Mouse (Mus musculus) midbrain, embryonic 16.5 days (tissue): ENCODE measurements around the gene Tbck. TPM values are rescaled to one million over a fixed set of nuclear protein-coding genes. Genes with fewer than 3 reads are reported as not detected.

ENCODE experiments used
- ATAC-seq: fragments of 200-750 bp; cut with Nextera tagmentation; 2 replicates; pipeline ENCODE4 v1.8.0; 2017; ENCODE audit warnings: moderate TSS enrichment
- H3K27ac ChIP-seq: fragments of 300-500 bp; sonication (generic); 2 replicates; pipeline ENCODE4 v1.5.1; 2014; ENCODE audit warnings: mild to moderate bottlenecking, low read length, mixed read lengths
- H3K27me3 ChIP-seq: fragments of 300-500 bp; sonication (generic); 2 replicates; pipeline ENCODE4 v1.6.1; 2014; ENCODE audit warnings: low read depth, low read length, mixed read lengths; ENCODE audit not compliant: control insufficient read depth, insufficient read depth
- H3K36me3 ChIP-seq: fragments of 300-500 bp; sonication (generic); 2 replicates; pipeline ENCODE4 v1.6.1; 2014; ENCODE audit warnings: mild to moderate bottlenecking, low read length, moderate library complexity, mixed read lengths; ENCODE audit not compliant: control insufficient read depth, insufficient read depth
- H3K4me1 ChIP-seq: fragments of 300-500 bp; sonication (generic); 2 replicates; pipeline ENCODE4 v1.6.1; 2014; ENCODE audit warnings: mild to moderate bottlenecking, low read length, mixed read lengths; ENCODE audit not compliant: control insufficient read depth, insufficient read depth
- H3K4me2 ChIP-seq: fragments of 300-500 bp; sonication (generic); 2 replicates; pipeline ENCODE4 v1.6.1; 2014; ENCODE audit warnings: mild to moderate bottlenecking, low read length, mixed read lengths
- H3K4me3 ChIP-seq: fragments of 300-500 bp; sonication (generic); 2 replicates; pipeline ENCODE4 v1.5.1; 2014; ENCODE audit warnings: low read depth, mild to moderate bottlenecking, low read length, moderate library complexity, mixed read lengths
- H3K9ac ChIP-seq: fragments of 300-500 bp; sonication (generic); 2 replicates; pipeline ENCODE4 v1.6.1; 2014; ENCODE audit warnings: low read depth, low read length, mixed read lengths
- H3K9me3 ChIP-seq: fragments of 300-500 bp; sonication (generic); replicated peaks from 2 replicates; pipeline ENCODE4 v1.6.1; 2014; ENCODE audit warnings: mild to moderate bottlenecking, low read length, mixed read lengths; ENCODE audit not compliant: control insufficient read depth, poor library complexity, severe bottlenecking
- WGBS: fragments of 180-500 bp; shearing (Covaris S2); extraction: QIAGEN DNeasy Blood & Tissue Kit; methylation state at CpG from one replicate; pipeline ENCODE4 v1.1.7; 2014; 5-methylcytosine and 5-hydroxymethylcytosine counted together
- polyA plus RNA-seq: library from polyadenylated mRNA; unstranded; fragments of >200 nt; fragmentation: Nextera tagmentation; extraction: Ambion mirVana; gene quantifications from 2 replicates; pipeline ENCODE4 v1.2.1, GENCODE M21; 2015

Gene Tbck
- polyA plus RNA-seq, 1 experiment from 2014 or later = 33.6 TPM

GRCm38 (mm10) chr3:132835118-132835794, 151.3 kb downstream of the Tbck start:
- Histone ChIP-seq H3K4me2 (no peak overlapping the region), H3K4me3 (no peak overlapping the region), H3K4me1 (no peaks in the 10 kb centered on the region), H3K9ac (no peak overlapping the region), H3K27me3 (no peaks in the 10 kb centered on the region), H3K36me3 (peaks cover 17% of the 10 kb centered on the region), H3K27ac (no peak overlapping the region), H3K9me3 (no peaks in the 10 kb centered on the region)
- 79% methylated on average over 6 of the region's 6 CpGs for WGBS
- no peak for ATAC-seq

GRCm38 (mm10) chr3:132837134-132837533, 153.2 kb downstream of the Tbck start:
- no peak overlapping the region for H3K4me2 ChIP-seq
- H3K36me3 ChIP-seq = peaks cover 27% of the 10 kb centered on the region
- ATAC-seq = no peak
- no peak overlapping the region for H3K4me3 ChIP-seq
- WGBS = 83% methylated on average over 4 of the region's 4 CpGs
- no peak overlapping the region for H3K9ac ChIP-seq
- no peak overlapping the region for H3K27ac ChIP-seq
- H3K4me1 ChIP-seq = no peaks in the 10 kb centered on the region
- no peaks in the 10 kb centered on the region for H3K27me3 ChIP-seq
- H3K9me3 ChIP-seq = no peaks in the 10 kb centered on the region

GRCm38 (mm10) chr3:132838656-132839417, 154.9 kb downstream of the Tbck start:
- H3K9me3 ChIP-seq = no peaks in the 10 kb centered on the region
- WGBS = 94% methylated on average over 14 of the region's 15 CpGs
- ATAC-seq = no peak

GRCm38 (mm10) chr3:132839516-132839915, 155.6 kb downstream of the Tbck start:
- H3K27me3 ChIP-seq = no peaks in the 10 kb centered on the region
- ATAC-seq = no peak
- no peaks in the 10 kb centered on the region for H3K4me1 ChIP-seq
- no peak overlapping the region for H3K27ac ChIP-seq
- no peaks in the 10 kb centered on the region for H3K9me3 ChIP-seq
- 81% methylated on average over 8 of the region's 8 CpGs for WGBS
- H3K9ac ChIP-seq = no peak overlapping the region
- peaks cover 27% of the 10 kb centered on the region for H3K36me3 ChIP-seq
- H3K4me2 ChIP-seq = no peak overlapping the region
- no peak overlapping the region for H3K4me3 ChIP-seq

More at GRCm38 (mm10) chr3:132838656-132839417, 154.9 kb downstream of the Tbck start:
- no peak overlapping the region for H3K4me2 ChIP-seq
- H3K9ac ChIP-seq = no peak overlapping the region
- H3K4me1 ChIP-seq = no peaks in the 10 kb centered on the region
- H3K27ac ChIP-seq = no peak overlapping the region
- H3K27me3 ChIP-seq = no peaks in the 10 kb centered on the region
- H3K4me3 ChIP-seq = no peak overlapping the region
- H3K36me3 ChIP-seq = peaks cover 27% of the 10 kb centered on the region

- H3K27ac ChIP-seq = no peak overlapping the region
- ATAC-seq = no peak
- no peaks in the 10 kb centered on the region for H3K4me1 ChIP-seq
- H3K4me2 ChIP-seq = no peak overlapping the region
- no peaks in the 10 kb centered on the region for H3K27me3 ChIP-seq
- no peaks in the 10 kb centered on the region for H3K9me3 ChIP-seq
- peaks cover 27% of the 10 kb centered on the region for H3K36me3 ChIP-seq
- H3K4me3 ChIP-seq = no peak overlapping the region
- WGBS = 96% methylated on average over 6 of the region's 6 CpGs
- no peak overlapping the region for H3K9ac ChIP-seq
These were observed 158.7 kb downstream of the Tbck start for GRCm38 (mm10) chr3:132842676-132843075.

- ATAC-seq = no peak
- Histone ChIP-seq H3K27ac (no peak overlapping the region), H3K9me3 (no peaks in the 10 kb centered on the region), H3K9ac (no peak overlapping the region), H3K4me3 (no peak overlapping the region), H3K36me3 (no peaks in the 10 kb centered on the region), H3K27me3 (no peaks in the 10 kb centered on the region), H3K4me1 (peaks cover 5% of the 10 kb centered on the region; the same call in 1 of the 2 replicates), H3K4me2 (no peak overlapping the region)
- WGBS = 70% methylated on average over 7 of the region's 7 CpGs
These were observed 165.7 kb downstream of the Tbck start for GRCm38 (mm10) chr3:132849669-132850068.

- no peak for ATAC-seq
- Histone ChIP-seq H3K4me3 (no peak overlapping the region), H3K9ac (no peak overlapping the region), H3K4me2 (no peak overlapping the region), H3K27me3 (no peaks in the 10 kb centered on the region), H3K36me3 (no peaks in the 10 kb centered on the region), H3K9me3 (no peaks in the 10 kb centered on the region), H3K27ac (no peak overlapping the region), H3K4me1 (peaks cover 5% of the 10 kb centered on the region; the same call in 1 of the 2 replicates)
- WGBS = 77% methylated on average over 2 of the region's 2 CpGs
These were observed 166.5 kb downstream of the Tbck start for GRCm38 (mm10) chr3:132850431-132850830.

- no peak overlapping the region for H3K9ac ChIP-seq
- H3K27ac ChIP-seq = no peak overlapping the region
- H3K9me3 ChIP-seq = no peaks in the 10 kb centered on the region
- WGBS = 54% methylated on average over 1 of the region's 1 CpGs
- H3K27me3 ChIP-seq = no peaks in the 10 kb centered on the region
- no peak overlapping the region for H3K4me3 ChIP-seq
- H3K36me3 ChIP-seq = no peaks in the 10 kb centered on the region
- peak; percentile 78 for ATAC-seq
- H3K4me2 ChIP-seq = no peak overlapping the region
- H3K4me1 ChIP-seq = peaks cover 5% of the 10 kb centered on the region; the same call in 1 of the 2 replicates
These were observed 167.5 kb downstream of the Tbck start for GRCm38 (mm10) chr3:132851417-132851816.
